Mouse (Mus musculus) brain, embryonic 14.5 days (tissue): ENCODE data around the gene Uaca.

ENCODE experiments used
- CTCF ChIP-seq: fragments of 200-500 bp; IDR thresholded peaks from 2 replicates; pipeline ENCODE4 v1.5.1; 2012; ENCODE audit warnings: inconsistent platforms, mild to moderate bottlenecking, moderate library complexity, borderline replicate concordance; ENCODE audit not compliant: insufficient read depth, insufficient read length; ENCODE audit errors: extremely low read depth
- POLR2A ChIP-seq: fragments of 200-500 bp; IDR thresholded peaks from 2 replicates; pipeline ENCODE4 v1.6.1; 2012; ENCODE audit warnings: mild to moderate bottlenecking, inconsistent platforms, borderline replicate concordance; ENCODE audit not compliant: poor library complexity, insufficient read depth, insufficient read length, severe bottlenecking; ENCODE audit errors: extremely low read depth

DNA sequence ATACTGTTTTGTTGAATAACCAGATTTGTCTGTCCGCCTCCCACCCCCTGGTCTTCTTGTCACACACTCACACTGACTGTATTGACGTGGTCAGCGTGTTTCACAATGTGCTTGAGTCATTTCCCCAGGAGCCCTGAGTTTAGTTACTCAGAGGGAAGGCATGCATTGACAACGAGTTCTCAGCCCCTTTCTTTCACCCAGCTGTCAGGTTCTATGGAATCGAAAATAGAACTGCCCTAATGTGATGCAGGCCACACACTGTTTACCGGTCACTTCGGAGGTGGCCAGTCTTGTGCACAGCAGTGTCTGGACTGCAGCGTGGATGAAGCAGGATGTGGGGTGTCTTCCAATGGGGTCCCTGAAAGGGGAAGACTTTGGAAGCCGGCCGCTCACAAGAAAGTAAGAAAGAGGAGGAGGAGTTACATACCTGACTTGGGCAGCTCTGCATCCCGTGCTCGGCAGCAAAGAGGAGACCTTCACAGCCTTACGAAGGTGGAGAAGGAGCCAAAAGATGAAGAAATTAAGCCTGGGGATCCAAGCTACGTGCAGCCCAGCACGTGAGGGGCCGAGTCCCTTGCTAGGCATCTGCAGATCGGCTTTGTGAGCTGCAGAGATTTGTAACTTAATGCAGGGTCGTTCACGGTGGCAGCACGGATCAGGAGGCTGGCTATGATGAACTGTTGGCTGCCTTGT, 43.3 kb downstream of the Uaca start:
- TF ChIP-seq POLR2A (no peak), CTCF (no peak)
